Mouse (Mus musculus) C2C12 (cell line): ENCODE results near the gene Wdr66.

ENCODE experiments used
- CTCF ChIP-seq: IDR thresholded peaks from one replicate; pipeline ENCODE4 v1.5.1; 2011; ENCODE audit not compliant: control insufficient read depth, insufficient read depth, insufficient read length
- FOSL1 ChIP-seq: IDR thresholded peaks from one replicate; pipeline ENCODE4 v1.8.0; 2011; ENCODE audit warnings: mild to moderate bottlenecking, low read length; ENCODE audit not compliant: poor library complexity, insufficient read depth, severe bottlenecking
- MAX ChIP-seq: IDR thresholded peaks from one replicate; pipeline ENCODE4 v1.6.1; 2011; ENCODE audit warnings: mild to moderate bottlenecking, control low read depth
- USF1 ChIP-seq: IDR thresholded peaks from one replicate; pipeline ENCODE4 v1.6.1; 2011; ENCODE audit warnings: low read depth, mild to moderate bottlenecking, control low read depth, moderate library complexity

- no peak for TF ChIP-seq CTCF
- TF ChIP-seq MAX = no peak
- TF ChIP-seq FOSL1 = no peak
- no peak for TF ChIP-seq USF1
Measured at GRCm38 (mm10) chr5:123277704-123278103, 25.8 kb downstream of the Wdr66 start.
